Mouse (Mus musculus): Measurements from ENCODE around the gene Magohb.

Magohb gene

DNA sequence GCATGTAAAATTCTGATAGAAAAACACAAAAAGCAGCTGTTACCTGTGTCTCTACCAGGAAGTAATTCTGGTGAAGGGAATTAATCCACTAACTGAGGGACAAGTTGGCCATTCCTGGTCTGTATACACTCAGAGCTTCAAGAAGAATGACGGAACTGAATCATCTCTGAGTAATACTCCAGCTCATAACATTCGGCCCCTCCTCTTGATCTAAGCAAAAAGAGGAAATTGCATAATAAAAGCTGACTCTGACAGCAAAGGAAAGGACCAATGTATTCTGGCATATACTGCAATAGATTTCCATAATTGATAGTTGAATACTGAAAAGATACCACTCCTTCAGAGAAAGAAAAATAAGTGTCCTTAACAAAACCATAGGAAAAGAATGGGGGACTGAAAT lies 45.8 kb downstream of the Magohb start, which contains the start of gene Klra2:
TSS of gene Klra2 (minus strand) at position 157 of the 400 bp plus-strand sequence.
- no peak for DNase-seq

DNA sequence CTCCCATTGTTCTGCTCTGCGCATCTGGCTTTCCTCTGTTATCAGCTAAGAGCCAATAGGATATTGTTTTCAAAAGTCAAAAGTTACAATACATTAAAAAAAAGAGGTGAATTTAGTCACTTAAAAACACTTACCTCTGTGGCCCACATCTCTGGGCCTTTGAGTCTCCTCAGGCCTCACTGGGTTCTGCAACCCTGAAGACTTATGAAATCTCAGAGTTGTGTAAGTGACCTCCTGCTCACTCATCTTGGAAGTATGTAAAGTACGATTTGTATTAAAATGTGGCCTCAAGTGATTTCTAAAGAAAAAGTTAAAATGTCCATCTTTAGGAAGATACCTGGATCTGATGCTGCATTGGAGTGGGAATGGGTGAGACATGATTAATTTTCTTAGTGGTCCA lies 48.0 kb downstream of the Magohb start:
- DNase-seq = no peak
